Mouse (Mus musculus) stomach, embryonic 16.5 days (tissue): ENCODE results near the gene Sipa1l2. TPM values are rescaled to one million over a fixed set of nuclear protein-coding genes. Genes with fewer than 3 reads are reported as not detected.

Experiments used
- ATAC-seq: fragments of 200-750 bp; cut with Nextera tagmentation; 2 replicates; pipeline ENCODE4 v1.8.0; 2017; ENCODE audit warnings: moderate number of reproducible peaks, moderate TSS enrichment; ENCODE audit not compliant: insufficient read depth, low FRiP score
- H3K27ac ChIP-seq: fragments of 300-500 bp; sonication (generic); 2 replicates; pipeline ENCODE4 v1.5.1; 2014; ENCODE audit warnings: low read length
- H3K27me3 ChIP-seq: fragments of 300-500 bp; sonication (generic); 2 replicates; pipeline ENCODE4 v1.6.1; 2014; ENCODE audit warnings: low read length, control low read depth, mixed read lengths; ENCODE audit not compliant: control insufficient read depth, insufficient read depth
- H3K36me3 ChIP-seq: fragments of 300-500 bp; sonication (generic); 2 replicates; pipeline ENCODE4 v1.6.1; 2014; ENCODE audit warnings: low read length; ENCODE audit not compliant: control insufficient read depth, insufficient read depth
- H3K4me1 ChIP-seq: fragments of 300-500 bp; sonication (generic); 2 replicates; pipeline ENCODE4 v1.6.1; 2014; ENCODE audit warnings: low read length, control low read depth, mixed read lengths; ENCODE audit not compliant: control insufficient read depth, insufficient read depth
- H3K4me2 ChIP-seq: fragments of 300-500 bp; sonication (generic); 2 replicates; pipeline ENCODE4 v1.6.1; 2014; ENCODE audit warnings: low read depth, low read length, mixed read lengths
- H3K4me3 ChIP-seq: fragments of 300-500 bp; sonication (generic); replicated peaks from 2 replicates; pipeline ENCODE4 v1.5.1; 2014; ENCODE audit warnings: mild to moderate bottlenecking, low read length
- H3K9ac ChIP-seq: fragments of 300-500 bp; sonication (generic); 2 replicates; pipeline ENCODE4 v1.6.1; 2014; ENCODE audit warnings: low read length
- H3K9me3 ChIP-seq: fragments of 300-500 bp; sonication (generic); replicated peaks from 2 replicates; pipeline ENCODE4 v1.6.1; 2016; ENCODE audit warnings: low read length, control low read depth; ENCODE audit not compliant: control insufficient read depth
- WGBS: fragments of 180-500 bp; shearing (Covaris S2); extraction: QIAGEN DNeasy Blood & Tissue Kit; methylation state at CpG from one replicate; pipeline ENCODE4 v1.1.7; 2014; 5-methylcytosine and 5-hydroxymethylcytosine counted together
- polyA plus RNA-seq: library from polyadenylated mRNA; unstranded; fragments of >200 nt; fragmentation: Nextera tagmentation; extraction: Ambion mirVana; gene quantifications from 2 replicates; pipeline ENCODE4 v1.2.1, GENCODE M21; 2015

The Sipa1l2 gene
- polyA plus RNA-seq, 1 experiment from 2014 or later: 9.3 TPM

DNA sequence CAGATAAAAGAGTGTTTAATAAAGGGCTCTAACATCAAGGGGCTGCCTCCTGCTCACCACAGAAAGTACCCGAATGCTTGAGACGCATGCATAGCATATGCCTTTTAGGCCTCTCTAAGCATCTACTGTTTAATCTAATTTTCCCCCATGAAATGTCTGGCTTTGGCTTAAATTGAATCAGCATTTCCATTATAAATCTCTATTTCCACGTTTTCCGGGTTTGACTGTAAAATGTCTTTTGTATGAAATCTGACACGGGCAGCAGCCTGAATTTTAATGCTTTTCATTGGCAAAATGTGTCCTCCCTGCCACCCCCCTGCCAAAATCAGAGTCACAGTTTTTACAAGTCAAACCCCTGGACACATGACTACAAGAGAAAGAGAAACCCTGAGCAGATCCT, 69.6 kb downstream of the Sipa1l2 start:
- no peaks in the 10 kb centered on the region for H3K27me3 ChIP-seq
- ATAC-seq: no peak
- H3K9me3 ChIP-seq: no peaks in the 10 kb centered on the region
- no peak overlapping the region for H3K4me2 ChIP-seq
- H3K9ac ChIP-seq: no peak overlapping the region
- no peaks in the 10 kb centered on the region for H3K36me3 ChIP-seq
- H3K27ac ChIP-seq: no peak overlapping the region
- H3K4me1 ChIP-seq: no peaks in the 10 kb centered on the region
- H3K4me3 ChIP-seq: no peak overlapping the region
- 75% methylated on average over 5 of the region's 5 CpGs for WGBS

DNA sequence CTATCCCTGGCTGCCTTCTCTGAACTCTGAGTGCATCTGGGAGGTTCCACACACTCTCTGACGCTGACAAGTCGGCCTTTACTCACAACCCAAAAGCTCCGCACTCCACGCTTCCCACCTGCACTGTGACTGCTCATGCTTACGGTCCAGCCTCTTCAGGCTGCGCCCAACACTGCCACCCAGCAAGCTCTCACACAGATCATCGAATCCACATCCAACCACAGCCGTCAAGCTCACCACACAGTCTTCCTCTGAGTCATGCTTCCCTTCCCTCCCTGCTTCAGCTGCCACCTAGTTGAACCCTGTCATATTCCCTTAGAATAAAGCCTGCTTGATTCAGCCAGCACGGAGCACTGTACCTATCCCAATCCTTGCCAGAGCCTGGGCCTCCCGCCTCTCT, 71.1 kb downstream of the Sipa1l2 start:
- H3K4me3 ChIP-seq: no peak overlapping the region
- no peaks in the 10 kb centered on the region for H3K36me3 ChIP-seq
- H3K27ac ChIP-seq: no peak overlapping the region
- no peaks in the 10 kb centered on the region for H3K27me3 ChIP-seq
- no peaks in the 10 kb centered on the region for H3K9me3 ChIP-seq
- no peak overlapping the region for H3K4me2 ChIP-seq
- 0 out of 2 replicates have a peak, but pooled peaks have one; percentile 13 for ATAC-seq
- no peak overlapping the region for H3K9ac ChIP-seq
- H3K4me1 ChIP-seq: no peaks in the 10 kb centered on the region
- WGBS: 62% methylated on average over 10 of the region's 10 CpGs

DNA sequence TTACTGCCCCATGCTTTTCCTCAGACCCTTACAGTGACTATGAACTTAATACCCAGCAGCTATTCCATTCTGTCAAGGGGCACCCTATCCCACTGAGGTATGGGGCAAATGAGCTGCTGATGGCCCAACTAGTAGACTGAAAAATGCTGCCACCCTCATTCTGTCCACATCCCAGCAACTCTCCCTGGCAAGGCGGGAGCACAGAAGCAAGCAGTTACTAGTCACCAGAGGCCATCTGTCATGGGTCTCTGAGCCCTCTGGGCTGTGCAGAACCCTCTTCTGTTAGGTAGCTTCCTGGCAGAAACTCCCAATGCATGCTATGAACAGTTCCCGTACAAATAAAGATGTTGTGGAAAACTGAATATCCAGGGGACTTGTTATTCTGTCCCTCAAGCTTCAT, 74.1 kb downstream of the Sipa1l2 start:
- H3K36me3 ChIP-seq: no peaks in the 10 kb centered on the region
- H3K27me3 ChIP-seq: no peaks in the 10 kb centered on the region
- no peak overlapping the region for H3K4me2 ChIP-seq
- H3K4me3 ChIP-seq: no peak overlapping the region
- ATAC-seq: no peak
- H3K9me3 ChIP-seq: no peaks in the 10 kb centered on the region
- H3K4me1 ChIP-seq: no peaks in the 10 kb centered on the region
- WGBS: 65% methylated on average over 2 of the region's 2 CpGs
- no peak overlapping the region for H3K9ac ChIP-seq
- H3K27ac ChIP-seq: no peak overlapping the region

DNA sequence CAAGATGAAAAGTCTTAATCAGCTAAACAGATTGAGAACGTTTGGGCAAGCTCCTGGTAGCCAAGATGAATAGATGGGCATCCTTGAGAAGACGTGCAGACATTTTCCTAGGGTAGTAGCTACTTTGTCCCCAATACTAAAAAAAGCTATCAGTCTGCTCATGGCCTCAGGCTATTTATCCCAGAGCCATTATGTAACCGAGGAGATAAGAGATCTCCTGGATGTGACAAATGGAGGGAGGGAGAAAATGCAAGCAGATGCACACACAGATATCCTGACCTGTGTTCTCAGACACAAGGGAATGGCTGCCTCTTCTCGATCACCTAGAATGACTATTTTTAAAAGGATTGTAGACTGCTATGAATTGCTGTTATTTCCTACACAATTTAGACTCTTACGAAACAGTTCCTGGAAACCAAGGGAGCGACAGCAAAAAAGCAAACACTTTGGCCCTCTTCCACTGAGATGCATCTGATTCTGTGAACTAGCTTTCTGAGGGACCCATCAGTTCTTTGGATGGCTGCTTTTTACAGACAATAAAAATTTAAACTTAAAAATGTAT, 76.3 kb downstream of the Sipa1l2 start:
- H3K4me3 ChIP-seq: no peak overlapping the region
- H3K4me1 ChIP-seq: peaks cover 4% of the 10 kb centered on the region; the same call in 1 of the 2 replicates
- no peak overlapping the region for H3K9ac ChIP-seq
- H3K36me3 ChIP-seq: no peaks in the 10 kb centered on the region
- no peak overlapping the region for H3K27ac ChIP-seq
- H3K4me2 ChIP-seq: no peak overlapping the region
- H3K9me3 ChIP-seq: no peaks in the 10 kb centered on the region
- ATAC-seq: no peak
- H3K27me3 ChIP-seq: no peaks in the 10 kb centered on the region
- WGBS: 46% methylated on average over 6 of the region's 6 CpGs

DNA sequence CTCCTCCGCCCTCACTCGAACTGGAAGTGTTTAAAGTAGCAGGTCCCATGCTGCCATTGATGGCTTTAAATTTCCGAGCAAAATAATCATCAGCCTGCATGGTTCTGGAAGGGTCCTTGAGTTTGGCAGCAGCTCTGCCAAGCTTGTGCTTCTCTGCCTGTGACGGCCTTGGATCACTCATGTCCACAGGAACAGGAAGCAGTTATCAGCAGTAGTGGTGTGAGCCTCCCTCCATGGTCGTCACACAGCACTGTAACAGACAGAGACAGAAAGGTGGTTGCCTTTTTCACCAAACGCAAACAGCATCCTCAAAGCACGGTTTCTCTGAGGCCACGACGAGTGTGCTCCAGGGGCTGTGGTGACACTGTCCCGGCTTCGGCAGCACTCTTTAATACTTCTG, 77.2 kb downstream of the Sipa1l2 start:
- WGBS: 80% methylated on average over 11 of the region's 11 CpGs
- no peaks in the 10 kb centered on the region for H3K36me3 ChIP-seq
- H3K9me3 ChIP-seq: no peaks in the 10 kb centered on the region
- no peak for ATAC-seq
- no peak overlapping the region for H3K27ac ChIP-seq
- no peaks in the 10 kb centered on the region for H3K27me3 ChIP-seq
- no peak overlapping the region for H3K4me3 ChIP-seq
- no peak overlapping the region for H3K9ac ChIP-seq
- H3K4me2 ChIP-seq: no peak overlapping the region
- peaks cover 4% of the 10 kb centered on the region; the same call in 1 of the 2 replicates for H3K4me1 ChIP-seq

DNA sequence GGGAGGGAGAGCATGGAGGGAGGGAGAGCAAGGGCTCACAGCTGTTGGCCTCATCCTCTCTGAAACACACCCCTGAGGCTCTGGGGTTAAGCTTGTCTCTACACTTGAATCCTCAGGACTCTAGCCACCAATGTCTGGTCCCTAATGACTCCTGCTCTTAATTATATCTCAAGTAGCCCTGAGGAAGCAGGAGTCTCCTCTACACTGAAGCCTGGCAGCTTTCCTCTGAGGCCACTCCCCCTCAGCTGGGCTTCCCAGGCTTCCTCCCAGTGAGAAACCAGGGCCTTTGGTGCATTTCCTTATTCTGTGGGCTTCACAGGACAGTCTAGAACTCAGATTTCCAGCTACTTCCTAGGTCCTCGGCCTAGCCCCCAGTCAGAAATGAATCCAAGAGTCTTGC, 80.9 kb downstream of the Sipa1l2 start:
- peaks cover 7% of the 10 kb centered on the region; the same call in 1 of the 2 replicates for H3K4me1 ChIP-seq
- H3K27ac ChIP-seq: no peak overlapping the region
- no peak overlapping the region for H3K4me3 ChIP-seq
- WGBS: 45% methylated on average over 1 of the region's 1 CpGs
- ATAC-seq: no peak
- H3K27me3 ChIP-seq: no peaks in the 10 kb centered on the region
- no peak overlapping the region for H3K9ac ChIP-seq
- H3K9me3 ChIP-seq: no peaks in the 10 kb centered on the region; the same call in 1 of the 2 replicates
- 0 out of 2 replicates have a peak, but pooled peaks cover 3% of the 10 kb centered on the region for H3K36me3 ChIP-seq
- H3K4me2 ChIP-seq: no peak overlapping the region

DNA sequence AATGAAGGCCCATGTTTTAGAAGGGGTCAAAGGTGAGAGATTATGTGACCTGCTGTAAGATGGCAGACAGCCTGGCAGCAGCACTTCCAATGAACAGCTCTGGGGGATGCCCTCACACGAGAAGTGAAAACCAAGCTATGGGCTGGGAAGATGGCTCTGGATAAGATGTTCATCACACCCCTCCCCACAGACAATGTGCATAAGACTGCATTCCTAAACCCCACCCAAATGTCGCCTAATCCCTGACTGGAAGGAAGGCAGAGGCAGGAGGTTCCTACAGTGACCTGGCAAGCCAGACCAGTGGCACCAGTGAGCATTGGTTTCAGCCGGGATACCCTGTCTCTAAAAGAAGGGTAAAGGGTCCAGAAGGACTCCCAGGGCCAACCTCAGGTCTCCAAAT, 83.9 kb downstream of the Sipa1l2 start:
- H3K4me2 ChIP-seq: no peak overlapping the region
- H3K4me3 ChIP-seq: no peak overlapping the region
- no peak overlapping the region for H3K9ac ChIP-seq
- peaks cover 2% of the 10 kb centered on the region; the same call in 1 of the 2 replicates for H3K9me3 ChIP-seq
- no peaks in the 10 kb centered on the region for H3K27me3 ChIP-seq
- peaks cover 7% of the 10 kb centered on the region; the same call in 1 of the 2 replicates for H3K36me3 ChIP-seq
- WGBS: 80% methylated on average over 3 of the region's 3 CpGs
- peaks cover 11% of the 10 kb centered on the region; the same call in 1 of the 2 replicates for H3K4me1 ChIP-seq
- no peak for ATAC-seq
- H3K27ac ChIP-seq: no peak overlapping the region

DNA sequence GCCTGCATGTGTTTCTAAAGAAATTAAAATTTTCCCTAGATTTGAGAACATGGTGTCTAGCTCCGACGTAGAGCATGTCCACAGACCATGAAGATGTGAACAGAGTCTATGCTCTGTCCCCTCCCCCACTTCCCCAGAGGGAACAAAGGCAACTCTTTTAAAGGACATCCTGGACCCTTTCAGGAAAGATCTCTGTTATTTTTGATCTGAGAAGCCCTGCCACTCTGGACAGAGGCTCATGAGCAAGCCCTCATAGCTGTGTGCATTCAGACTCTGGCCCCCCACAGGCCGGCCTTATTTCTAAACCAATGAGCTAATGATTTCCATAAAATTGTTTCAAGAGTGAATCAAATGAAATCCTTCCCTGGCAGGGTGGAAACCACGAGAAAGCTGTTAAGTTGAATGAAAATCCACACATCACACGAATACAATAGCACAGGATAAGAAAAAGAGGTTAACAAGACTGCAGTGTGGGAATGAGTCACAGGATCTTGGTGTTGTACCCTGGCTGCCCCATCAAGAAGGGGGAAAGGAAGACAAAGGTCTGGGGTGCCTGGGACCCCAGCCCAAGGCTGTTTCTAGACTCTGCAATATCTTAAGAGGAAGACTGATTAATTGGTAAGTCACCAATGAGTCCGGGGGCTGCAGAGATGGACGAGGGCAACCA, 84.9 kb downstream of the Sipa1l2 start:
- no peak for ATAC-seq
- WGBS: 64% methylated on average over 7 of the region's 7 CpGs

DNA sequence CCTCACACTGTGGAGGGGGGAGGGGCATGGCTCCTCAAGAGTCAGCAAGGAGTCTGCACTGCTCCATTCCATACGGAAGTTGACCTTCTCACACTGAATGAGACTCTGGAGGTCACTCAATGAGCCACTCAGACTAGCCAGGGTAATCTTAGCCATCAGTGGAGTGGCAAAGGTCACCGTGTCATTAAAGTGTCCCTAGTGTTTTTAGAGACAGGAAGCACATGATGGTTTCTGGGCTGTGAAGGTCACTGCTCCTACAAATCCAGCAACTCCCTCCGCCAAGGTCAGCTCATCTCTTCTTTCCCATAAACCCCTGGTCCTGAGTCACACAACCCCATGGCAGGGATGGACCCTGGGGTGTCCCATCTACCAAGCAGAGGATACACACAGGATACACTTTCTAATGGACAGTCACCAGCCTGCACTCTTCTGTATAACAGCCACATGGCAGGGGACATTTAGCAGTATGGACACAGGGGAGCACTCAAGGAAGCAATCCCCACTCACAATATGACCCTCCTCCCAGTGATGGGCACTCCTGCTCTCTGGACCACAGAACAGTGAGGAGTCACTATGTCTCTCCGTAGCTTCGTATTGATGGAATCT, 87.0 kb downstream of the Sipa1l2 start:
- peaks cover 4% of the 10 kb centered on the region; the same call in 1 of the 2 replicates for H3K9me3 ChIP-seq
- H3K4me2 ChIP-seq: no peak overlapping the region
- peaks cover 8% of the 10 kb centered on the region; the same call in 1 of the 2 replicates for H3K36me3 ChIP-seq
- no peak overlapping the region for H3K4me3 ChIP-seq
- WGBS: 81% methylated on average over 5 of the region's 5 CpGs
- H3K27ac ChIP-seq: no peak overlapping the region
- H3K4me1 ChIP-seq: 0 out of 2 replicates have a peak, but pooled peaks cover 8% of the 10 kb centered on the region
- ATAC-seq: no peak; the same call in 1 of the 2 replicates
- H3K27me3 ChIP-seq: no peaks in the 10 kb centered on the region
- no peak overlapping the region for H3K9ac ChIP-seq

More for the DNA sequence above, 84.9 kb downstream of the Sipa1l2 start:
- H3K36me3 ChIP-seq: peaks cover 8% of the 10 kb centered on the region; the same call in 1 of the 2 replicates
- H3K4me3 ChIP-seq: no peak overlapping the region
- peaks cover 11% of the 10 kb centered on the region; the same call in 1 of the 2 replicates for H3K4me1 ChIP-seq
- no peak overlapping the region for H3K27ac ChIP-seq
- no peak overlapping the region for H3K4me2 ChIP-seq
- H3K9me3 ChIP-seq: peaks cover 4% of the 10 kb centered on the region; the same call in 1 of the 2 replicates
- no peak overlapping the region for H3K9ac ChIP-seq
- H3K27me3 ChIP-seq: no peaks in the 10 kb centered on the region
